Mouse (Mus musculus) liver, embryonic 14.5 days (tissue): ENCODE results near the gene Ppm1d. TPM values are rescaled to one million over a fixed set of nuclear protein-coding genes. Genes with fewer than 3 reads are reported as not detected.
A peak's percentile ranks its signal among the peaks of the same experiment; 100 is the strongest.

ENCODE experiments used
- ATAC-seq: fragments of 200-750 bp; cut with Nextera tagmentation; 2 replicates; pipeline ENCODE4 v1.8.0; 2017; ENCODE audit warnings: moderate number of reproducible peaks, mild to moderate bottlenecking, moderate library complexity; ENCODE audit not compliant: insufficient read depth
- DNase-seq, 3 experiments: peaks; one replicate each; pipeline ENCODE4 v3.0.0-alpha.2; 2012 to 2013; ENCODE audit warnings: low read depth in 3 of 3, low spot score in 3 of 3
- H3K27ac ChIP-seq: fragments of 300-500 bp; sonication (generic); 2 replicates; pipeline ENCODE4 v1.5.1; 2014; ENCODE audit warnings: moderate library complexity, mild to moderate bottlenecking, control low read depth, inconsistent platforms
- H3K27me3 ChIP-seq: fragments of 300-500 bp; sonication (generic); 2 replicates; pipeline ENCODE4 v1.6.1; 2014; ENCODE audit warnings: mild to moderate bottlenecking, low read length, moderate library complexity; ENCODE audit not compliant: control insufficient read depth, insufficient read depth
- H3K36me3 ChIP-seq: fragments of 300-500 bp; sonication (generic); replicated peaks from 2 replicates; pipeline ENCODE4 v1.6.1; 2014; ENCODE audit warnings: low read depth; ENCODE audit not compliant: control insufficient read depth, insufficient read depth
- H3K4me1 ChIP-seq, 2 experiments: fragments of 200-500 bp in 1 of 2; fragments of 300-500 bp in 1 of 2; sonication (generic) in 1 of 2; replicated peaks; 2 replicates each; pipeline ENCODE4 v1.6.1; 2012 to 2014; ENCODE audit warnings: antibody characterized with exemption in 1 of 2, inconsistent platforms in 1 of 2, low read length in 1 of 2; ENCODE audit not compliant: control insufficient read depth in 2 of 2, insufficient read depth in 2 of 2
- H3K4me2 ChIP-seq: fragments of 300-500 bp; sonication (generic); 2 replicates; pipeline ENCODE4 v1.6.1; 2014; ENCODE audit warnings: low read depth, mild to moderate bottlenecking, control low read depth, moderate library complexity
- H3K4me3 ChIP-seq, 2 experiments: fragments of 200-500 bp in 1 of 2; fragments of 300-500 bp in 1 of 2; sonication (generic) in 1 of 2; 2 replicates each; pipeline ENCODE4 v1.5.1; 2012 to 2014; ENCODE audit warnings: low read depth in 2 of 2, low read length in 2 of 2, mild to moderate bottlenecking in 2 of 2, control low read depth in 1 of 2, inconsistent platforms in 1 of 2, moderate library complexity in 1 of 2; ENCODE audit not compliant: insufficient read depth in 1 of 2
- H3K9ac ChIP-seq: fragments of 300-500 bp; sonication (generic); replicated peaks from 2 replicates; pipeline ENCODE4 v1.6.1; 2014; ENCODE audit warnings: mild to moderate bottlenecking, control low read depth, moderate library complexity
- H3K9me3 ChIP-seq: fragments of 300-500 bp; sonication (generic); 2 replicates; pipeline ENCODE4 v1.6.1; 2016; ENCODE audit warnings: low read length, mixed read lengths; ENCODE audit not compliant: control insufficient read depth
- CTCF ChIP-seq: IDR thresholded peaks from 2 replicates; pipeline ENCODE4 v1.5.1; 2016; ENCODE audit warnings: antibody characterized with exemption, low read depth, control low read depth
- EP300 ChIP-seq: IDR thresholded peaks from 2 replicates; pipeline ENCODE4 v1.6.1; 2016; ENCODE audit warnings: antibody characterized with exemption, low read depth
- WGBS: fragments of 180-500 bp; shearing (Covaris S2); extraction: QIAGEN DNeasy Blood & Tissue Kit; methylation state at CpG from one replicate; pipeline ENCODE4 v1.1.7; 2014; ENCODE audit not compliant: insufficient replicate concordance; 5-methylcytosine and 5-hydroxymethylcytosine counted together
- polyA plus RNA-seq, 2 experiments: library from polyadenylated mRNA; depleted of rRNA in 1 of 2; stranded (reverse) in 1 of 2; unstranded in 1 of 2; fragments of >200 nt; fragmentation: Nextera tagmentation in 1 of 2; extraction: Ambion mirVana in 1 of 2; gene quantifications; 2 replicates each; pipeline versions ENCODE4 v1.2.1 to v1.2.3; 2012 to 2014

Gene Ppm1d
- polyA plus RNA-seq, 2 experiments, result 12.5 to 21.9 TPM

GRCm38 (mm10) chr11:85352539-85353380, 41.7 kb downstream of the Ppm1d start, which contains the start of gene Bcas3:
Gene Bcas3 (plus strand): TSS chr11:85353167.
- Histone ChIP-seq H3K36me3 (no peaks in the 10 kb centered on the region; the same call in 1 of the 2 replicates), H3K4me3 (peak within 1 kb of the TSS; percentile 86 to 95), H3K27me3 (no peaks in the 10 kb centered on the region), H3K4me2 (peak within 1 kb of the TSS; percentile 86), H3K9ac (peak within 1 kb of the TSS; percentile 95), H3K27ac (peak within 1 kb of the TSS; percentile 82), H3K9me3 (no peaks in the 10 kb centered on the region), H3K4me1 (peaks cover 21 to 23% of the 10 kb centered on the region in 2 experiments)
- ATAC-seq, result peak; percentile 97
- WGBS, result under 1% methylated on average over 47 of the region's 47 CpGs
- TF ChIP-seq EP300 (peak; percentile 33; the same call in 1 of the 2 replicates), CTCF (no peak; the same call in 1 of the 2 replicates)
- DNase-seq, result peak; percentile 98 to 99 (median 98)

GRCm38 (mm10) chr11:85353819-85354218, 42.8 kb downstream of the Ppm1d start:
- H3K27me3 ChIP-seq, result no peaks in the 10 kb centered on the region
- no peak for ATAC-seq
- peak in 2 of 3 experiments; percentile 40 to 41 for DNase-seq
- H3K36me3 ChIP-seq, result no peaks in the 10 kb centered on the region; the same call in 1 of the 2 replicates
- H3K9ac ChIP-seq, result peak overlapping the region; percentile 95
- H3K4me2 ChIP-seq, result peak overlapping the region; percentile 86
- peak overlapping the region; percentile 78 to 95; a peak in 3 of 4 replicates for H3K4me3 ChIP-seq
- 26% methylated on average over 4 of the region's 4 CpGs for WGBS
- H3K27ac ChIP-seq, result peak overlapping the region; percentile 82
- H3K9me3 ChIP-seq, result no peaks in the 10 kb centered on the region
- TF ChIP-seq CTCF, result no peak
- H3K4me1 ChIP-seq, result peaks cover 22 to 23% of the 10 kb centered on the region in 2 experiments

- WGBS, result 78% methylated on average over 6 of the region's 6 CpGs
Measured at GRCm38 (mm10) chr11:85359641-85360040, 48.6 kb downstream of the Ppm1d start.

GRCm38 (mm10) chr11:85361621-85362020, 50.6 kb downstream of the Ppm1d start:
- Histone ChIP-seq H3K4me1 (peaks cover 0 to 4% of the 10 kb centered on the region in 2 experiments; a peak in 1 of 4 replicates), H3K27me3 (no peaks in the 10 kb centered on the region), H3K4me3 (no peak overlapping the region), H3K36me3 (peaks cover 5% of the 10 kb centered on the region; the same call in 1 of the 2 replicates), H3K4me2 (no peak overlapping the region), H3K9me3 (no peaks in the 10 kb centered on the region), H3K9ac (no peak overlapping the region), H3K27ac (no peak overlapping the region)
- DNase-seq, result no peak
- no peak for ATAC-seq
- TF ChIP-seq CTCF (no peak), EP300 (no peak)
- 80% methylated on average over 8 of the region's 8 CpGs for WGBS

More at GRCm38 (mm10) chr11:85359641-85360040, 48.6 kb downstream of the Ppm1d start:
- Histone ChIP-seq H3K4me2 (no peak overlapping the region), H3K9me3 (no peaks in the 10 kb centered on the region), H3K9ac (no peak overlapping the region), H3K4me3 (no peak overlapping the region), H3K36me3 (peaks cover 5% of the 10 kb centered on the region; the same call in 1 of the 2 replicates), H3K27me3 (no peaks in the 10 kb centered on the region), H3K4me1 (peaks cover 2 to 8% of the 10 kb centered on the region in 2 experiments), H3K27ac (no peak overlapping the region)
- DNase-seq (no peak), ATAC-seq (no peak)
- TF ChIP-seq EP300 (no peak), CTCF (no peak)

- no peaks in the 10 kb centered on the region for H3K27me3 ChIP-seq
- no peak for ATAC-seq
- TF ChIP-seq EP300 (no peak), CTCF (no peak)
- H3K4me1 ChIP-seq, result no peaks in the 10 kb centered on the region
- no peak overlapping the region for H3K9ac ChIP-seq
- H3K4me3 ChIP-seq, result no peak overlapping the region
- no peak overlapping the region for H3K27ac ChIP-seq
- DNase-seq, result no peak
- WGBS, result 83% methylated on average over 3 of the region's 3 CpGs
- H3K36me3 ChIP-seq, result peaks cover 5% of the 10 kb centered on the region
- no peak overlapping the region for H3K4me2 ChIP-seq
- no peaks in the 10 kb centered on the region for H3K9me3 ChIP-seq
Measured at GRCm38 (mm10) chr11:85366168-85366567, 55.1 kb downstream of the Ppm1d start.
